Mouse (Mus musculus) natural killer cell, adult 2 months (primary cell): ENCODE results near the gene Rab3c.

Source experiments
- DNase-seq, 2 experiments: peaks; one replicate each; pipeline ENCODE4 v3.0.0; 2022; ENCODE audit warnings: low spot score in 2 of 2

Gene Rab3c

GRCm38 (mm10) chr13:110280563-110281144 is at the start of gene Rab3c:
Gene Rab3c (minus strand): TSS chr13:110280996.
- DNase-seq = no peak

GRCm38 (mm10) chr13:110318746-110319145 is 38.0 kb upstream of the Rab3c start:
- no peak for DNase-seq

DNA sequence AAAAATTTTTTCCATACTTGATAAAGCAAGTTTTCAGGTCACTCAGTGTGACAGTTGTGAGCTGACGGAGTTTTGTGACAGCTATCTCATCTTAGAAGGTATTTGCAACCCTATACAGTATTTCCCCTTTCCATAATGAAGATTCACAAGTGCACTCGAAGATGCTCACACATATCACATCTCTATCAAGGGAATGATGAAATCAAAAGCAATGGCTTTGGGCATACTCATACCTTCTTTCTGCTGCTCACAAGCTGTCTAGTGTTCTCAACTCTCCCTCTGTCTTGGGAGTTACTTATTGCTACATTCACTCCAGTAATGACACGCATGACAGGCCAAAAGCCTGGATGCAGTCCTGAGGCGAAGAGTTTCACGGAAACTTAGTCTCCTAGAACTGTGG is 26.4 kb upstream of the Rab3c start:
- DNase-seq = no peak

GRCm38 (mm10) chr13:110297112-110297511 is 16.3 kb upstream of the Rab3c start:
- no peak for DNase-seq

DNA sequence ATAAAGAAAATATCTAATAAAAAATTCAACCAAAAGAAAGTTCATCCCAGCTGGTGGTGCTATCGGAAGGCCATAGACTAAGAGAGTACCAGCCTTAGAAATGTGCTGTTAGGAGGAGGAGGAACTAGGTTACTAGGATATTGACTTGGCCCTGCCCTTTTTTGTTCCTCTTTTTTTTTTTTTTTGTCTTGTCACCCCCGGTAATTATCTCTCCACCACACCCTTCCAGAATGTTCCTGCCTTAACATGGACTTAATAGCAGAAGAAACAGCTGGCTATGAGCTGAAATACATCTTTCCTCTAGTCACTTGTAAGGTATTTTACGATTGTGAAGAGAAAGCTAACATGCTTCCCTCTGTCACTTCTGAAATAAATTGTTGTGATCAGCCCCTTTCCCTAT is 7.7 kb upstream of the Rab3c start:
- DNase-seq = no peak

DNA sequence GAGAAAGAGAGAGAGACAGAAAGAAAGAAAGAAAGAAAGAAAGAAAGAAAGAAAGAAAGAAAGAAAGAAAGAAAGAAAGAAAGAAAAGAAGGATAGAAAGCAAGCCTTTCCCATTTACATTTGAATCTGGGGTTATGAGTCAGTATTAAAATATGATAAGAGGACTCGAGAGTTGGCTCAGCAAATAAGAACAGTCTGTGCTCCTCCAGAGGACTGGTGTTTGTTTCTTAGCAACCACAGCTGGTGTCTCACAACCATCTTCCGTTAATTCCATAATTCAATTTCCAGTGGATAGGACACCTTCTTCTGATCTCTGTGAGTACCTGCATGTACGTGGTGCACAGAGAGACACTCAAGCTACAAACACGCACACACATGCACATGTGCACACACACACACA is 3.0 kb upstream of the Rab3c start:
- no peak for DNase-seq

DNA sequence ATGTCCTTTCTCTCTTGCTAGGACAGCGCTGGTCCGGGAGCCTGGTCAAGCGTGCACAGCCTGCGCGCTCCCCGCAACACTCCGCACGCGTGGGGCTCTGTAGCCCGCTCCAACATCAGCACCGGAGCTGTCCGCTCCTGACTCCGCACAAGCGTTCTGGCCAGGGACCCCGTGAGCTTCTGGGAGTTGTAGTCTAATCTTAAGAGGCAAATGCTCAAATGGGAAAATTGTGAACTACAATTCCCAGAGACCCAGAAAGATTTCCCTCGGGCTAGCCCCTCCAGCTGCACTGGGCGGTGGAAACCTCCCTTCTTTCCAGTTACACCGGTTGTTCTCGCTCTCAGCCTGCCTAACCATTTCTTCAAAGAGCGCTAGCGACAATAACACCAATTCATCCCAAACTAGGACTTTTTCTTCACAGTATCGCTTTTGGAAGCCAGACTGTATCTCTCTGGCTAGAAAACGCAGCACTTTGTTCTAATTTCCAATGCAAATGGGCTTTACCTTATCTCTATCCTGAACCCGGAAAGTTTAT is 701 bp downstream of the Rab3c start:
- DNase-seq = no peak

GRCm38 (mm10) chr13:110278976-110279736 is 1.6 kb downstream of the Rab3c start:
- DNase-seq = no peak

DNA sequence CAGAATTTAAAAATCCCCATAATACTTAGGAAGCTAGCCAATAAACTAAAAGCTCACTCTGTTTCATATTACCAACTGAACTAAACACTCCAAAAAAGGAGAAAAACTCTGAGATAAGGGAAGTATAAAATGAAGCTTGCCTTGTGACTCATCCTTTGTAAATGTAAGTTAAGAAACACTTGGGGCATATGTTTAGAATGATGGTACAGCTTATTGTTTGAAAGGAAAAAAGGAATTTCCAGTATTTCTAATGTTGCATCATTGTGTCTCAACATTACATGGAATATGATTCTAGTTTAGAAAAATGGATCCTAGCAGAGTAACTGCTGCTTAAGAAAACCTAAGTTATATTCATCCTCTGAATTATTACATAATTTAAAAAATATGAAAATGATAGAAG is 3.1 kb downstream of the Rab3c start:
- no peak for DNase-seq

DNA sequence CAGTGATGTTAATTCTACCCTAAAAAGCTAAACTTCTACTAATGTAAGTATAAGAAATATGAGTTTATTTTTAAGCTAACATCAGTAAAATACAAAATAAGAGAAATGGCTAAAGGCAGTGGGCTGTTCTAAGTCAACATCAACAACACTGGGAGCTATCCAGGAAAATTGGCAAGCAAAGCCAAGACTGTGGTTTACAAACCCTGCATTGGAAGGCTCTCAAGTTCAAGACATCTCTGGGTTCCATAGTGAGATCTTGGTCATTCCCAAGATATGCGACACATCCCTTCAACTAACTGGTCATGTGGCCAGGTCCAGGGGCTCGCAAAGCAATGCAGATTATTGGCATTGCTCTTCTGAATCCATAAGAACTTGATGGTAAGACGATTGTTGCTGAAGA is 5.3 kb downstream of the Rab3c start:
- no peak for DNase-seq

GRCm38 (mm10) chr13:110260649-110261048 is 20.1 kb downstream of the Rab3c start:
- no peak for DNase-seq

GRCm38 (mm10) chr13:110251453-110251852 is 29.3 kb downstream of the Rab3c start:
- DNase-seq = no peak

GRCm38 (mm10) chr13:110248481-110248880 is 32.3 kb downstream of the Rab3c start:
- no peak for DNase-seq

- no peak for DNase-seq
Observed at GRCm38 (mm10) chr13:110238970-110239369, 41.8 kb downstream of the Rab3c start.

DNA sequence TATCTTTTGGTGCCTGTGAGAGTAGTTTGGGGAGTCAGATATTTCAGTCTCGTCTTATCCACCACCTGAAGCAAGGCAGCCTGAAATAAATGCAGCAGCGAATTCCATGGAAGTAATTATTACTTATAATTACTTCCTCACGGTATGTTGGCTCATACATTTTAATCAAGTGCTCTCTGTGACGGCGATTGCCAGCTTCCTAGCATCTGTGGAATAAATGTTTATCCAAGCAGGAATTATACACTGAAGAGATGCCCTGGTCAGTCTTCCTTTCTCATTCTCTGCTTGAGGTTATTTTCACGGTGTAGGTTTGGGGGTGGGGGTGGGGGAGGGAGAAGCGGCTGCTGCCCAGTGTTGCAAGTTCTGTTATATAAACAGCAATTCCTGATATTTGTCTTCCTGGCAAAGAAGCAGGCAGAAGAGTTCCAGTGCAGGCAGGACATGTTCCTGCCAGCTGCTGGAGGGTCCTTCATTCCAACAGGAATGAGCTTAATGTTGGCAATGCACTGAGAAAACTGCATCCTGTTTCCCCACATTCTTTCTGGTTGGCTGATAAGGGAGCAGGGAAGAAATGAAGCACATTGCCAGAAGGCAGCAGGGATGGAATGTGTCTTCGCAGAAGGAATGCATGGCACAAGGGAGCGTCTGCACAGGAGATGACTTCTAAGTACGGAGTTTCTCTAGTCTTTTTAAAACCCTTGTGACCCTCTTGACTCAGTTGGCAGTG is 43.4 kb downstream of the Rab3c start:
- no peak for DNase-seq

DNA sequence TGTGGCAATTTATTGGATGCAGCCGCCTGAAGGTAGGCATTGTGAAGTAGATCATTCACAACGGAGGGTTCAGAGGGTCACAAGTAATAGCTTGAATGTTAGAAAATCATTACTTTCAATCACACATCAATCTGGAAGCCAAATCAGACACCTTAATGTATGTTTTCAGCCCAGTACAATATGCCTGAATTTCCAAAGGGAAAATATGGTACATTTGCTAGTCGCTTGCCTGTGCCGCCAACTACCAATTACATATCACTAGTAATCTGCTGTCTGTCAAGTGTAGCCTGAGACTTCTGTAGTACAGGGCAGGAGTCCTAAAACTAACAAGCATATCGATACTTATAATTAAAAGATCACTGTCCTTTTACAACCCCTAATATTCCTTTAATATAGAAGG is 47.4 kb downstream of the Rab3c start:
- DNase-seq = no peak

- no peak for DNase-seq
Observed at GRCm38 (mm10) chr13:110231086-110231688, 49.6 kb downstream of the Rab3c start.

GRCm38 (mm10) chr13:110230046-110230445 is 50.8 kb downstream of the Rab3c start:
- no peak for DNase-seq

- DNase-seq = no peak
Observed at GRCm38 (mm10) chr13:110219195-110219594, 61.6 kb downstream of the Rab3c start.

DNA sequence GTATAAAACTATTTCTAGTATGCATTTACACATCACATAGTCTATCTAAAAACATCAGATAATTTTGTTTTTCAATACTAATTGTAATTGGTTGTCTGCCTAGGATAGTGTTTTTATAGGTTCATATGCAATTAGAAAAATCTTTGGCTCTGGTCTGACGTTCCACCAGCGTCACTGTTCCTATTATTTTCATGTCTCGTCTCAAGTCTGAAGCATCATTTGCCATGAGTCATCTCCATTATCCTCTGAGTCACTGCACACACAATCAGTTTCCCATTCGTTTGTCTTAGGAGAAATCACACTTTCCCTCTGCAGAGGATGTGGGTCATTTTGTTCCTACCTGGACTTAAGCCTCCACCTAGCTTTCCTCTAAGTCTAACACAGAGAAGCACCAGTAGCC is 62.3 kb downstream of the Rab3c start:
- DNase-seq = no peak

- DNase-seq = no peak
Observed at GRCm38 (mm10) chr13:110211526-110212075, 69.2 kb downstream of the Rab3c start.

- no peak for DNase-seq
Observed at GRCm38 (mm10) chr13:110198906-110199305, 81.9 kb downstream of the Rab3c start.
